Mouse (Mus musculus) midbrain, embryonic 16.5 days (tissue): ENCODE measurements around the gene Dclk3. TPM values are rescaled to one million over a fixed set of nuclear protein-coding genes. Genes with fewer than 3 reads are reported as not detected.
A peak's percentile ranks its signal among the peaks of the same experiment; 100 is the strongest.

Experiments
- ATAC-seq: fragments of 200-750 bp; cut with Nextera tagmentation; 2 replicates; pipeline ENCODE4 v1.8.0; 2017; ENCODE audit warnings: moderate TSS enrichment
- H3K27ac ChIP-seq: fragments of 300-500 bp; sonication (generic); 2 replicates; pipeline ENCODE4 v1.5.1; 2014; ENCODE audit warnings: mild to moderate bottlenecking, low read length, mixed read lengths
- H3K27me3 ChIP-seq: fragments of 300-500 bp; sonication (generic); 2 replicates; pipeline ENCODE4 v1.6.1; 2014; ENCODE audit warnings: low read depth, low read length, mixed read lengths; ENCODE audit not compliant: control insufficient read depth, insufficient read depth
- H3K36me3 ChIP-seq: fragments of 300-500 bp; sonication (generic); 2 replicates; pipeline ENCODE4 v1.6.1; 2014; ENCODE audit warnings: mild to moderate bottlenecking, low read length, moderate library complexity, mixed read lengths; ENCODE audit not compliant: control insufficient read depth, insufficient read depth
- H3K4me1 ChIP-seq: fragments of 300-500 bp; sonication (generic); 2 replicates; pipeline ENCODE4 v1.6.1; 2014; ENCODE audit warnings: mild to moderate bottlenecking, low read length, mixed read lengths; ENCODE audit not compliant: control insufficient read depth, insufficient read depth
- H3K4me2 ChIP-seq: fragments of 300-500 bp; sonication (generic); 2 replicates; pipeline ENCODE4 v1.6.1; 2014; ENCODE audit warnings: mild to moderate bottlenecking, low read length, mixed read lengths
- H3K4me3 ChIP-seq: fragments of 300-500 bp; sonication (generic); 2 replicates; pipeline ENCODE4 v1.5.1; 2014; ENCODE audit warnings: low read depth, mild to moderate bottlenecking, low read length, moderate library complexity, mixed read lengths
- H3K9ac ChIP-seq: fragments of 300-500 bp; sonication (generic); 2 replicates; pipeline ENCODE4 v1.6.1; 2014; ENCODE audit warnings: low read depth, low read length, mixed read lengths
- H3K9me3 ChIP-seq: fragments of 300-500 bp; sonication (generic); replicated peaks from 2 replicates; pipeline ENCODE4 v1.6.1; 2014; ENCODE audit warnings: mild to moderate bottlenecking, low read length, mixed read lengths; ENCODE audit not compliant: control insufficient read depth, poor library complexity, severe bottlenecking
- WGBS: fragments of 180-500 bp; shearing (Covaris S2); extraction: QIAGEN DNeasy Blood & Tissue Kit; methylation state at CpG from one replicate; pipeline ENCODE4 v1.1.7; 2014; 5-methylcytosine and 5-hydroxymethylcytosine counted together
- polyA plus RNA-seq: library from polyadenylated mRNA; unstranded; fragments of >200 nt; fragmentation: Nextera tagmentation; extraction: Ambion mirVana; gene quantifications from 2 replicates; pipeline ENCODE4 v1.2.1, GENCODE M21; 2015

Gene Dclk3
- polyA plus RNA-seq, 1 experiment from 2014 or later, result 7.5 TPM

GRCm38 (mm10) chr9:111449880-111450279 is 11.0 kb downstream of the Dclk3 start:
- H3K4me1 ChIP-seq, result peaks cover 4% of the 10 kb centered on the region; the same call in 1 of the 2 replicates
- no peak overlapping the region for H3K27ac ChIP-seq
- no peaks in the 10 kb centered on the region for H3K36me3 ChIP-seq
- no peak overlapping the region for H3K4me3 ChIP-seq
- H3K9ac ChIP-seq, result no peak overlapping the region
- H3K4me2 ChIP-seq, result no peak overlapping the region
- no peaks in the 10 kb centered on the region for H3K27me3 ChIP-seq
- WGBS, result 91% methylated on average over 5 of the region's 5 CpGs
- no peak for ATAC-seq
- H3K9me3 ChIP-seq, result no peaks in the 10 kb centered on the region

GRCm38 (mm10) chr9:111450853-111451404 is 12.0 kb downstream of the Dclk3 start:
- Histone ChIP-seq H3K4me3 (no peak overlapping the region), H3K4me2 (no peak overlapping the region), H3K9me3 (no peaks in the 10 kb centered on the region), H3K4me1 (peaks cover 4% of the 10 kb centered on the region; the same call in 1 of the 2 replicates), H3K27me3 (no peaks in the 10 kb centered on the region), H3K9ac (no peak overlapping the region), H3K27ac (no peak overlapping the region), H3K36me3 (no peaks in the 10 kb centered on the region)
- 79% methylated on average over 12 of the region's 12 CpGs for WGBS
- ATAC-seq, result no peak

- no peak overlapping the region for H3K9ac ChIP-seq
- H3K4me1 ChIP-seq, result no peaks in the 10 kb centered on the region
- no peaks in the 10 kb centered on the region for H3K27me3 ChIP-seq
- no peaks in the 10 kb centered on the region for H3K36me3 ChIP-seq
- H3K27ac ChIP-seq, result no peak overlapping the region
- no peak overlapping the region for H3K4me3 ChIP-seq
- 70% methylated on average over 3 of the region's 3 CpGs for WGBS
- H3K4me2 ChIP-seq, result no peak overlapping the region
- ATAC-seq, result no peak
- H3K9me3 ChIP-seq, result no peaks in the 10 kb centered on the region
These were observed 15.0 kb downstream of the Dclk3 start for GRCm38 (mm10) chr9:111453895-111454294.

GRCm38 (mm10) chr9:111457176-111457935 is 18.5 kb downstream of the Dclk3 start:
- H3K36me3 ChIP-seq, result no peaks in the 10 kb centered on the region
- H3K27ac ChIP-seq, result peak overlapping the region; percentile 17; the same call in 1 of the 2 replicates
- no peaks in the 10 kb centered on the region; the same call in 1 of the 2 replicates for H3K4me1 ChIP-seq
- WGBS, result 74% methylated on average over 10 of the region's 10 CpGs
- H3K9ac ChIP-seq, result no peak overlapping the region
- no peak for ATAC-seq
- no peaks in the 10 kb centered on the region for H3K9me3 ChIP-seq
- no peak overlapping the region for H3K4me2 ChIP-seq
- H3K27me3 ChIP-seq, result no peaks in the 10 kb centered on the region
- H3K4me3 ChIP-seq, result no peak overlapping the region

GRCm38 (mm10) chr9:111457936-111458310 is 19.0 kb downstream of the Dclk3 start:
- peaks cover 4% of the 10 kb centered on the region; the same call in 1 of the 2 replicates for H3K4me1 ChIP-seq
- no peak overlapping the region for H3K4me3 ChIP-seq
- no peaks in the 10 kb centered on the region for H3K36me3 ChIP-seq
- H3K27ac ChIP-seq, result peak overlapping the region; percentile 17; the same call in 1 of the 2 replicates
- no peak overlapping the region for H3K9ac ChIP-seq
- H3K4me2 ChIP-seq, result no peak overlapping the region
- H3K9me3 ChIP-seq, result no peaks in the 10 kb centered on the region
- 28% methylated on average over 4 of the region's 4 CpGs for WGBS
- ATAC-seq, result peak; percentile 9; the same call in 1 of the 2 replicates
- H3K27me3 ChIP-seq, result no peaks in the 10 kb centered on the region

DNA sequence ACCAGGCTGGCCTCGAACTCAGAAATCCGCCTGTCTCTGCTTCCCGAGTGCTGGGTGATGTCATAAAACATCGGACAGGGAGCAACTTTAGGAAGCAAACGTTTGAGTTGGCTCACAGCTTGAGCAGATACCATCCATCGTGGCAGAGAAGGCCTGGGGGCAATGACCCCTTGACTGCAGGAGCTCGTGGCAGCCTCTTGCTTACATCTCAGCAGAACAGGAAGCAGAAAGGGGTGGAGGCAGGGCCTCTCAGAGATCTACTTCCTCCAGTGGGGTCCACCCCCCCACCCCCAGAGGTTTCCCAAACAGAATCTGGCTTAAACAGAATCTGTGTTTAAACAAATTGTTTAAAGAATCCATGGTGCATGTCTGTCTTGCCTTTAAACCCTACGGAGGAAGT is 20.6 kb downstream of the Dclk3 start:
- WGBS, result 78% methylated on average over 8 of the region's 8 CpGs
- no peak overlapping the region for H3K4me3 ChIP-seq
- no peaks in the 10 kb centered on the region for H3K27me3 ChIP-seq
- peaks cover 4% of the 10 kb centered on the region; the same call in 1 of the 2 replicates for H3K4me1 ChIP-seq
- ATAC-seq, result no peak
- H3K27ac ChIP-seq, result no peak overlapping the region
- no peak overlapping the region for H3K4me2 ChIP-seq
- no peak overlapping the region for H3K9ac ChIP-seq
- no peaks in the 10 kb centered on the region for H3K36me3 ChIP-seq
- H3K9me3 ChIP-seq, result no peaks in the 10 kb centered on the region

DNA sequence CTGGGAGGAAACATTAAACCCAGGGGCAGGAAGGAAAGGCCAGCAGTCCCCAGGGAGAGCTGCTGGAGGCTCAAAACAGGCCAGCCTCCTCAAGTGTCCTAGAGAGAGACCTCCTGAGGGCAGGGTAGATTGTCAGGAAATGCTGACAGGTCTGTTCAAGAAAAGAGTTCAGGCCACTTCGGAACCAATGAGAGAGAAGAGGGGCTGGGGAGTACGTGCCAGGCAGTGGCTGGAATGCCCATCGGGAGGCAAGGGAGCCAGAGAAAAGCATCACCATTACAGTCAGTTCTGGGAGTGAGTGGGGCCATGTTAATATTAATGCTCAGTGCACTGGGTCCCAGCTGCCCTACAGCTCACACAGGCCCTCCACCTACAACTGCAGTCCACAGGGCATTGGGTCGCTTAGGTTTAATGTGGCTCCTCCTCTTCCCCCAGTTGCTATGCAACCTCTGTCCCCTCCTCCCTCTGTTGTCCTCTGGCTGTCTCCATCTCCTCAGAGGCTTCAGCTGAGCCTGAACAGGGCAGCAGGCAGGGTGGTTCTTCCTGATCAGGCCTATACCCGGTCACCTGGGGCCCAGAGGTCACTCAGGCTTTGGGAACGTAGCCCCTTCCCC is 21.4 kb downstream of the Dclk3 start:
- H3K9ac ChIP-seq, result no peak overlapping the region
- peaks cover 4% of the 10 kb centered on the region; the same call in 1 of the 2 replicates for H3K4me1 ChIP-seq
- H3K36me3 ChIP-seq, result no peaks in the 10 kb centered on the region
- H3K9me3 ChIP-seq, result no peaks in the 10 kb centered on the region
- H3K4me3 ChIP-seq, result no peak overlapping the region
- ATAC-seq, result peak; percentile 82
- no peak overlapping the region for H3K27ac ChIP-seq
- H3K27me3 ChIP-seq, result no peaks in the 10 kb centered on the region
- WGBS, result 19% methylated on average over 6 of the region's 6 CpGs
- no peak overlapping the region for H3K4me2 ChIP-seq

GRCm38 (mm10) chr9:111461415-111462103 is 22.7 kb downstream of the Dclk3 start:
- Histone ChIP-seq H3K4me3 (no peak overlapping the region), H3K9me3 (no peaks in the 10 kb centered on the region), H3K9ac (no peak overlapping the region), H3K27me3 (no peaks in the 10 kb centered on the region), H3K4me1 (peaks cover 4% of the 10 kb centered on the region; the same call in 1 of the 2 replicates), H3K36me3 (no peaks in the 10 kb centered on the region), H3K27ac (no peak overlapping the region), H3K4me2 (no peak overlapping the region)
- ATAC-seq, result no peak
- 68% methylated on average over 10 of the region's 10 CpGs for WGBS
